Mouse (Mus musculus) C2C12 (cell line): ENCODE measurements around the gene Prl8a8. TPM values are rescaled to one million over a fixed set of nuclear protein-coding genes. Genes with fewer than 3 reads are reported as not detected.

Experiments
- H3K27me3 ChIP-seq: one replicate; pipeline ENCODE4 v1.6.1; 2011; ENCODE audit not compliant: control insufficient read depth, insufficient read depth, insufficient read length
- H3K36me3 ChIP-seq: one replicate; pipeline ENCODE4 v1.6.1; 2011; ENCODE audit not compliant: control insufficient read depth, insufficient read depth
- H3K4me3 ChIP-seq: one replicate; pipeline ENCODE4 v1.5.1; 2011; ENCODE audit warnings: mild to moderate bottlenecking, control low read depth; ENCODE audit not compliant: poor library complexity, insufficient read depth, severe bottlenecking
- H3K79me2 ChIP-seq: one replicate; pipeline ENCODE4 v1.6.1; 2011; ENCODE audit not compliant: control insufficient read depth, insufficient read depth
- H3K79me3 ChIP-seq: one replicate; pipeline ENCODE4 v1.6.1; 2011; ENCODE audit warnings: low read depth, control low read depth
- H3ac ChIP-seq: one replicate; pipeline ENCODE3; 2011; ENCODE audit warnings: low read depth; ENCODE audit not compliant: control insufficient read depth, insufficient read length
- CEBPB ChIP-seq: IDR thresholded peaks from one replicate; pipeline ENCODE4 v1.6.1; 2011; ENCODE audit warnings: low read depth, mild to moderate bottlenecking, control low read depth, moderate library complexity
- CTCF ChIP-seq: IDR thresholded peaks from one replicate; pipeline ENCODE4 v1.5.1; 2011; ENCODE audit not compliant: control insufficient read depth, insufficient read depth, insufficient read length
- FOSL1 ChIP-seq: IDR thresholded peaks from one replicate; pipeline ENCODE4 v1.8.0; 2011; ENCODE audit warnings: mild to moderate bottlenecking, low read length; ENCODE audit not compliant: poor library complexity, insufficient read depth, severe bottlenecking
- MAX ChIP-seq: IDR thresholded peaks from one replicate; pipeline ENCODE4 v1.6.1; 2011; ENCODE audit warnings: mild to moderate bottlenecking, control low read depth
- MYOD1 ChIP-seq: IDR thresholded peaks from one replicate; pipeline ENCODE4 v1.6.1; 2011; ENCODE audit warnings: low read depth; ENCODE audit not compliant: control insufficient read depth, insufficient read length
- MYOG ChIP-seq: IDR thresholded peaks from one replicate; pipeline ENCODE4 v1.6.1; 2011; ENCODE audit not compliant: control insufficient read depth, insufficient read length; ENCODE audit errors: extremely low read depth
- USF1 ChIP-seq: IDR thresholded peaks from one replicate; pipeline ENCODE4 v1.6.1; 2011; ENCODE audit warnings: low read depth, mild to moderate bottlenecking, control low read depth, moderate library complexity
- long read RNA-seq, 2 experiments: library from polyadenylated mRNA; unstranded; transcript quantifications; one replicate each; pipeline ENCODE4 v2.0.0; 2019 to 2020
- polyA plus RNA-seq: library from polyadenylated mRNA; unstranded; fragments of >200 nt; fragmentation: generic; extraction: Trizol; gene quantifications from one replicate; pipeline ENCODE4 v1.2.1, GENCODE M21; 2012; ENCODE audit warnings: missing spikeins

Gene Prl8a8
- polyA plus RNA-seq, result not detected
- long read RNA-seq, experiment 1, result 0 reads
- long read RNA-seq, experiment 2, result 0 reads

DNA sequence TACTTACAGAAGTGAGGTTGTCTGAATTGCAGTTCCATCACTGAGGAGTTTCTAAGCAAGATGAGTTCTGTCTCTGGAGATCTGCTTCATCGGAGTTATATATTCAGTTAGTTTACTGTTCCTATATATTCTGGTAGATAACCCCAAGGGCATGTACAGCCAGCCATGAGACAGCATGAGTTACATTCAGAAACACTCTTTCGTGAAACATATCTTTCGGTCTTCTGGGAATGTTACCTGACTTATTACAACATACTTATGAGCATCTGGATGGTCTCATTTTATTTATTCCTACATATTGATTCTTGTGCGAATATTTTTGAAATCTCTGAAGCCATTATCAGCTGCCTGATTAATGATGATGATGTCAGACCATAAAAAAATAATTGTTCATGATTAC lies at the start of gene Prl8a8:
Gene Prl8a8, minus strand, starts transcription at position 101 of the 400 bp plus-strand sequence.
- H3K79me2 ChIP-seq, result no peaks in the 10 kb centered on the region
- no peak within 1 kb of the TSS for H3ac ChIP-seq
- no peaks in the 10 kb centered on the region for H3K79me3 ChIP-seq
- no peak for TF ChIP-seq FOSL1
- TF ChIP-seq MYOG, result no peak
- TF ChIP-seq CTCF, result no peak
- TF ChIP-seq USF1, result no peak
- TF ChIP-seq MYOD1, result no peak
- TF ChIP-seq CEBPB, result no peak
- no peak for TF ChIP-seq MAX
- H3K36me3 ChIP-seq, result no peaks in the 10 kb centered on the region
- no peaks in the 10 kb centered on the region for H3K27me3 ChIP-seq
- no peak within 1 kb of the TSS for H3K4me3 ChIP-seq

DNA sequence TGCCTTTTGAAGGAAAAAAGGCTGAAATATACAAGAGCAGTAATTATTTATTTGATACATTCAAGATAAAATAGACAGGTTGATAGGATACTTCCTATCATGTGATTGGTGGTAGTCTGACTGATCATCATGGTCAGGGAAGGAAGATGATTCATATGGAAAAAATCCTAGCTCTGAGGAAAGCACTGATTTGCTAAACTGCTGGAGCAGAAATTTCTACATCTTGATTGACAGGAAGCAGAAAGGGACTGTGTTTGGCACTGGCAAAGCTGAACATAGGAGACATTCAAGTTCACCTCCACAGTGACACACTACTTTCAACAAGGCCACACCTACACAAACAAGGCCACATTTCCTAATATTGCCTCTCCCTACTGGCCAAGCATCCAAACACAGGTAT lies 40.3 kb upstream of the Prl8a8 start:
- no peak overlapping the region for H3ac ChIP-seq
- TF ChIP-seq CTCF, result no peak
- TF ChIP-seq USF1, result peak; percentile 53
- no peak overlapping the region for H3K4me3 ChIP-seq
- H3K27me3 ChIP-seq, result no peaks in the 10 kb centered on the region
- no peaks in the 10 kb centered on the region for H3K79me3 ChIP-seq
- no peaks in the 10 kb centered on the region for H3K36me3 ChIP-seq
- H3K79me2 ChIP-seq, result no peaks in the 10 kb centered on the region

DNA sequence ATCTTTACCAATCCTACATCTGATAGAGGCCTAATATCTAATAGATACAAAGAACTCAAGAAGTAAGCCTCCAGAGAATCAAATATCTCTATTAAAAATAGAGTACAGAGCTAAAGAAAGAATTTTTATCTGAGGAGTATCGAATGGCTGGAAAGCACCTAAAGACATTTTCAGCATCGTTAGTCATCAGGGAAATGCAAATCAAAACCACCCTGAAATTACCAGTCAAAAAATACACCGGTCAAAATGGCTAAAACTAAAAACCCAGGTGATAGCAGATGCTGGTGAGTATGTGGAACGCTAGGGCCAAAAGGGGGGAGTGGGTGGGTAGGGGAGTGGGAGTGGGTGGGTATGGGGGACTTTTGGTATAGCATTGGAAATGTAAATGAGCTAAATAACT lies 10.1 kb upstream of the Prl8a8 start:
- no peak overlapping the region for H3K4me3 ChIP-seq
- no peak overlapping the region for H3ac ChIP-seq
- TF ChIP-seq MYOG, result no peak
- TF ChIP-seq MAX, result no peak
- TF ChIP-seq MYOD1, result no peak
- no peak for TF ChIP-seq CEBPB
- no peak for TF ChIP-seq FOSL1
- no peak for TF ChIP-seq CTCF
- no peak for TF ChIP-seq USF1
- H3K79me2 ChIP-seq, result no peaks in the 10 kb centered on the region
- no peaks in the 10 kb centered on the region for H3K36me3 ChIP-seq
- no peaks in the 10 kb centered on the region for H3K27me3 ChIP-seq
- no peaks in the 10 kb centered on the region for H3K79me3 ChIP-seq

DNA sequence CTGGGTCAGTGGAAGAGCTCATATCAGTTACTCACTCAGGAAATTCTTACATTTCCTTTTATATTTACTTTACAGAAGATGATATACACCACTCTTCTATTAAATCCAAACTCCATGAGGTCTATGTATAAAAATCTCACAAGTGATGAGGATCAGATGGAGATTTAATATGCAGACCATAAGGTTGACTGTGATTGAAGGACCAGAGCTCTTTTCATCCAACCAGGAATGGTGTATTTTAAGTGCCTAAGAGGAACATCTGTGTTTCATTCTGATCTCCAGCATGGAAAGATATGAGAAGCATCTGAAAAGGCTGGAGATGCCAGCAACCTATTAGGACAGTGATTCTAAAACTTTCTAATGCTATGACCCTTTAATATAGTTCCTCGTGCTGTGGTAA lies 5.4 kb downstream of the Prl8a8 start:
- TF ChIP-seq USF1, result no peak
- no peaks in the 10 kb centered on the region for H3K79me3 ChIP-seq
- no peaks in the 10 kb centered on the region for H3K27me3 ChIP-seq
- no peak overlapping the region for H3K4me3 ChIP-seq
- no peak overlapping the region for H3ac ChIP-seq
- no peaks in the 10 kb centered on the region for H3K36me3 ChIP-seq
- H3K79me2 ChIP-seq, result no peaks in the 10 kb centered on the region

Other genes starting within 250 kb of the Prl8a8 start
- gene Prl6a1, start 200.6 kb downstream of the Prl8a8 start, polyA plus RNA-seq, result 0.04 TPM
- gene Prl8a2, start 167.5 kb downstream of the Prl8a8 start, polyA plus RNA-seq, result not detected
- not detected for gene Prl2b1, start 122.4 kb downstream of the Prl8a8 start, polyA plus RNA-seq
- not detected for gene Prl8a6, start 74.5 kb downstream of the Prl8a8 start, polyA plus RNA-seq
- not detected for gene Prl8a9, start 51.4 kb upstream of the Prl8a8 start, polyA plus RNA-seq
- gene Prl8a1, start 69.0 kb upstream of the Prl8a8 start, polyA plus RNA-seq, result not detected
- gene Prl7b1, start 97.4 kb upstream of the Prl8a8 start, polyA plus RNA-seq, result not detected
- 0.12 TPM for gene Prl7a1, start 129.3 kb upstream of the Prl8a8 start, polyA plus RNA-seq
- gene Prl7a2, start 154.8 kb upstream of the Prl8a8 start, polyA plus RNA-seq, result not detected
- not detected for gene Prl7d1, start 203.5 kb upstream of the Prl8a8 start, polyA plus RNA-seq